Mouse (Mus musculus) heart, adult 2 months (tissue): Measurements from ENCODE around the gene Etnk2.

Experiments used
- CTCF ChIP-seq: fragments of 200-600 bp; IDR thresholded peaks from 2 replicates; pipeline ENCODE4 v1.8.1; 2022; ENCODE audit warnings: antibody characterized with exemption, mild to moderate bottlenecking, moderate library complexity
- EP300 ChIP-seq: fragments of 200-500 bp; IDR thresholded peaks from 2 replicates; pipeline ENCODE4 v1.6.1; 2011; ENCODE audit warnings: low read depth, low read length, control low read depth; ENCODE audit not compliant: insufficient read depth

- TF ChIP-seq CTCF (no peak), EP300 (no peak)
These were observed 61.3 kb downstream of the Etnk2 start for GRCm38 (mm10) chr1:133424547-133425140.
